Mouse (Mus musculus) B cell, adult 67 days (primary cell): ENCODE results near the gene Yrdc. TPM values are rescaled to one million over a fixed set of nuclear protein-coding genes. Genes with fewer than 3 reads are reported as not detected.

Experiments
- total RNA-seq, 2 experiments: library from RNA; stranded (reverse); gene quantifications; 4 replicates each; pipeline ENCODE4 v1.2.4; 2023

The Yrdc gene
- total RNA-seq, result 100 to 1,000 TPM; 123 to 124 TPM

DNA sequence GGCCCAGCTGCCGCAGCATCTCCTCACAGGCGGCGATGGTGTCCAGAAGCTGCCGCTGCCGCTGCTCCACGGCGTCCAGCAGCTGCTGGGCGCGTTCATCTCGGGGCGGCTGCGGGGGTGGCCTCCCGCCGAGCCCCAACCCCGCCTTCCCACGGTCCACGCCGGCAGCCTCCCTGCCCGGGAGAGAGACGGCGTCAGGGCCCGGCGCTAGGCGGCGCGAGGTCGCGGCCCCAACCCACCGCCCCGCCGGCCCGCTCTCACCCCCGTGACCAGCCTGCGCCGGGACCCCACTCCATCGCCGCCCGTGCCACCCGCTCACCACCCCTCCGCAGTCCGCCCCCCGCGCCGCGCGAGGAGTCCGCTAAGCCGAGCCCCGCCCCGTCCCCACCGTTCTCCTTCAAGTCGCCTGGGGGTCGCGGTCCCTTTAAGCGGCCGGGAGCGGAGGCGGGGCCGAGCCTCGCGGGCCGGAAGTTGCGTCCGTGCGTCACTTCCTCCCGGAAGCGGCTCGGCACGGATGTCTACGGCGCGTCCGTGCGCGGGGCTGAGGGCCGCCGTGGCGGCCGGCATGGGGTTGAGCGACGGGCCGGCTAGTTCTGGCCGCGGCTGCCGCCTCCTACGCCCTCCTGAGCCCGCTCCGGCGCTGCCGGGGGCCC, at the start of gene Yrdc:
TSS of gene Yrdc (plus strand) at position 419 of the 653 bp plus-strand sequence.

GRCm38 (mm10) chr4:124801552-124802308, 48.7 kb upstream of the Yrdc start, which contains the start of gene Mtf1:
Gene Mtf1, plus strand, starts transcription at chr4:124802104.

GRCm38 (mm10) chr4:124850933-124851658, 617 bp downstream of the Yrdc start, which contains the start of gene 1110065P20Rik:
Gene 1110065P20Rik, minus strand, starts transcription at chr4:124851196.

GRCm38 (mm10) chr4:124861283-124862188, 11.1 kb downstream of the Yrdc start, which contains the start of gene Maneal:
Gene Maneal, minus strand, starts transcription at chr4:124862171.

GRCm38 (mm10) chr4:124880599-124880998, 30.1 kb downstream of the Yrdc start, which contains the start of gene Epha10:
Gene Epha10, plus strand, starts transcription at chr4:124880899.

Other genes starting within 250 kb of the Yrdc start
- gene 3100002H09Rik, start 239.9 kb upstream of the Yrdc start, total RNA-seq, result not detected
- gene Pou3f1, start 193.9 kb upstream of the Yrdc start, total RNA-seq, result not detected
- gene Utp11, start 157.1 kb upstream of the Yrdc start, total RNA-seq, result 10 to 100 TPM; 24.6 to 25.7 TPM
- gene Fhl3, start 150.0 kb upstream of the Yrdc start, total RNA-seq, result 10 to 100 TPM; 16.2 to 16.3 TPM
- gene Sf3a3, start 135.9 kb upstream of the Yrdc start, total RNA-seq, result 10 to 100 TPM; 58.4 to 64.6 TPM
- 10 to 100 TPM; 35.4 to 41.1 TPM for gene Inpp5b, start 108.8 kb upstream of the Yrdc start, total RNA-seq
- gene Mtf1, start 48.6 kb upstream of the Yrdc start, total RNA-seq, result 10 to 100 TPM; 41.4 to 41.7 TPM
- 10 to 100 TPM; 14.8 to 15.2 TPM for gene 1110065P20Rik, start 517 bp downstream of the Yrdc start, total RNA-seq
- 1 to 10 TPM in 1 of 2 experiments, under 1 TPM in 1; 0.47 to 1.1 TPM for gene Maneal, start 11.5 kb downstream of the Yrdc start, total RNA-seq
- gene Epha10, start 30.2 kb downstream of the Yrdc start, total RNA-seq, result not detected
- gene 9930104L06Rik, start 86.4 kb downstream of the Yrdc start, total RNA-seq, result 10 to 100 TPM; 20.7 to 29.8 TPM
- 1 to 10 TPM; 3.3 to 5.9 TPM for gene Cdca8, start 88.6 kb downstream of the Yrdc start, total RNA-seq
- gene Rspo1, start 135.8 kb downstream of the Yrdc start, total RNA-seq, result not detected
- 10 to 100 TPM; 80.5 to 88.2 TPM for gene Gnl2, start 165.9 kb downstream of the Yrdc start, total RNA-seq
- gene Dnali1, start 215.0 kb downstream of the Yrdc start, total RNA-seq, result not detected
- gene Snip1, start 216.0 kb downstream of the Yrdc start, total RNA-seq, result 10 to 100 TPM; 29.6 to 42.9 TPM
- 10 to 100 TPM; 49.7 to 59.8 TPM for gene Meaf6, start 234.5 kb downstream of the Yrdc start, total RNA-seq